Mouse (Mus musculus) lung, embryonic 15.5 days (tissue): ENCODE measurements at regions not wholly inside any gene's neighbourhood (a gene's known extent, or its start where the extent isn't known, plus 50 kb on each side); places are given as distances from the start of the nearest gene placed in this dataset.

ENCODE experiments used
- ATAC-seq: fragments of 200-750 bp; cut with Nextera tagmentation; 2 replicates; pipeline ENCODE4 v1.8.0; 2017; ENCODE audit warnings: moderate number of reproducible peaks, borderline replicate concordance; ENCODE audit not compliant: low FRiP score, low TSS enrichment; ENCODE audit errors: extremely low read depth
- H3K27ac ChIP-seq: fragments of 300-500 bp; sonication (generic); 2 replicates; pipeline ENCODE4 v1.5.1; 2015; ENCODE audit warnings: moderate library complexity, mild to moderate bottlenecking, inconsistent platforms
- H3K27me3 ChIP-seq: fragments of 300-500 bp; sonication (generic); 2 replicates; pipeline ENCODE4 v1.6.1; 2015; ENCODE audit warnings: inconsistent platforms
- H3K36me3 ChIP-seq: fragments of 300-500 bp; sonication (generic); 2 replicates; pipeline ENCODE4 v1.6.1; 2015; ENCODE audit warnings: inconsistent platforms
- H3K4me1 ChIP-seq: fragments of 300-500 bp; sonication (generic); 2 replicates; pipeline ENCODE4 v1.6.1; 2015; ENCODE audit warnings: inconsistent platforms
- H3K4me2 ChIP-seq: fragments of 300-500 bp; sonication (generic); 2 replicates; pipeline ENCODE4 v1.6.1; 2015; ENCODE audit warnings: inconsistent platforms, mild to moderate bottlenecking, moderate library complexity
- H3K4me3 ChIP-seq: fragments of 300-500 bp; sonication (generic); 2 replicates; pipeline ENCODE4 v1.5.1; 2015; ENCODE audit warnings: mild to moderate bottlenecking, inconsistent platforms
- H3K9ac ChIP-seq: fragments of 300-500 bp; sonication (generic); 2 replicates; pipeline ENCODE4 v1.6.1; 2015; ENCODE audit warnings: inconsistent platforms
- H3K9me3 ChIP-seq: fragments of 300-500 bp; sonication (generic); 2 replicates; pipeline ENCODE4 v1.6.1; 2016; ENCODE audit warnings: inconsistent platforms
- WGBS: fragments of 180-500 bp; shearing (Covaris S2); methylation state at CpG from one replicate; pipeline ENCODE4 v1.1.7; 2015; 5-methylcytosine and 5-hydroxymethylcytosine counted together

DNA sequence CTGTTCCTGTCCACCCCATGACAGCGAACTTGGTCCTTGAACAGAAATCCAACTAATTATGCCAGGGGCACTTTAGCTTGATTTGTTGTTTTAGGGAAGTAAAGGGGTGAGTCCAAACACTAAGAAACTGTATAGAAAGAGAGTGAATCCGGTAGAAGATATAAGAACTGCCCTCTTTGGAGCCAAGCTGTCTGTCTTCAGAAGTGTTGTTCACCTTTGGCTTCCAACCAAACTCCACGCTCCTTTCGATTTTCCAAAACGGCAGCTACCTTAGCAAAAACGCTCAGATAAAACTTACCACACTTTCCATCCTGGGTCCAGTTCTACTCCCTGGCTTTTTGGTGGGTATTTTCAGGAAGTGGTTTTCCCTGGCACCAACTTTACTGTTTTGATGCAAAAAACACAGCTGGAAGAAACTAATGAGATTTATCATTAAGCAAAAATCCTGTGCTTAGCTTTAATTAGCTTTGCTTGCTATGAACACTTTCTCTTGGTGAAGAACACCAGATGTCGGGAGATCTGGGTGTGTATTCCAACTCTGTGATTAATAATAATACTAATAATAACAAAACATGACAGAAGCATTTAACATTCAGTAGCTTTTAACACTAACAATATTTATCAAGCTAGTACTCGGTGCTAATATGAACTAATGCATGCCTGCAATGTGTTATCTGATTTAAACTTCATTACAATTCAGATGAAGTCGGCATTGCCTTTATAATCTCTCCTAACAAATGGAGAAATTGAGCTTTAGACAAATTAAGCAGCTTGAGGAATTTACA is 365.3 kb downstream of the Ets1 start:
- H3K9me3 ChIP-seq, result no peaks in the 10 kb centered on the region
- H3K9ac ChIP-seq, result no peak overlapping the region
- H3K4me3 ChIP-seq, result no peak overlapping the region
- H3K4me2 ChIP-seq, result peak overlapping the region; percentile 17; the same call in 1 of the 2 replicates
- H3K27ac ChIP-seq, result no peak overlapping the region
- H3K4me1 ChIP-seq, result peaks cover 11% of the 10 kb centered on the region; the same call in 1 of the 2 replicates
- H3K36me3 ChIP-seq, result no peaks in the 10 kb centered on the region
- no peak for ATAC-seq
- no peaks in the 10 kb centered on the region for H3K27me3 ChIP-seq
- WGBS, result 34% methylated on average over 9 of the region's 9 CpGs

DNA sequence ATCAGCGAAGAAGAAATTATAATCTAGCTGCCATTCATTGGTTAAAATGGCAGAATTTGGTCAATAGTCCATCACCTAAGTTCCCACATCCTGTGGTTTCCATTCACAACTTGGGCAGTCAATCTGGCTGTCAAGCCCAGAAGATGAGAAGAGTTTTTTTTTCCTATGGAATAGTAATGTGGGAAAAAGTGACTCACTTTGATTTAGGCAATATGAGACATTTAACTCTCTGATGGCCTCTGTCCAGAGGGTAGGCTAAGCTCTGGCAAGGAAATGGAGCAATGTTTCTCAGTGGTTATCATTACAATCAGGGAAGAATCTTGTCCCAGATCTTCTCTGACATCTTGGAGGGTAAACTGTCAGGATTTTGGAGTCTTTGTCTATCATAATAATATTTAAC is 367.9 kb downstream of the Ets1 start:
- 76% methylated on average over 1 of the region's 1 CpGs for WGBS
- H3K4me3 ChIP-seq, result no peak overlapping the region
- no peak for ATAC-seq

GRCm38 (mm10) chr9:33004536-33004935 is 368.5 kb downstream of the Ets1 start:
- 86% methylated on average over 3 of the region's 3 CpGs for WGBS
- Histone ChIP-seq H3K27me3 (no peaks in the 10 kb centered on the region), H3K9me3 (no peaks in the 10 kb centered on the region), H3K4me3 (no peak overlapping the region), H3K9ac (no peak overlapping the region), H3K36me3 (no peaks in the 10 kb centered on the region), H3K4me1 (peaks cover 11% of the 10 kb centered on the region; the same call in 1 of the 2 replicates), H3K27ac (no peak overlapping the region), H3K4me2 (no peak overlapping the region)
- no peak for ATAC-seq

More for the DNA sequence above, 367.9 kb downstream of the Ets1 start:
- Histone ChIP-seq H3K27ac (no peak overlapping the region), H3K9ac (no peak overlapping the region), H3K4me2 (no peak overlapping the region), H3K27me3 (no peaks in the 10 kb centered on the region), H3K36me3 (no peaks in the 10 kb centered on the region), H3K4me1 (peaks cover 11% of the 10 kb centered on the region; the same call in 1 of the 2 replicates), H3K9me3 (no peaks in the 10 kb centered on the region)

DNA sequence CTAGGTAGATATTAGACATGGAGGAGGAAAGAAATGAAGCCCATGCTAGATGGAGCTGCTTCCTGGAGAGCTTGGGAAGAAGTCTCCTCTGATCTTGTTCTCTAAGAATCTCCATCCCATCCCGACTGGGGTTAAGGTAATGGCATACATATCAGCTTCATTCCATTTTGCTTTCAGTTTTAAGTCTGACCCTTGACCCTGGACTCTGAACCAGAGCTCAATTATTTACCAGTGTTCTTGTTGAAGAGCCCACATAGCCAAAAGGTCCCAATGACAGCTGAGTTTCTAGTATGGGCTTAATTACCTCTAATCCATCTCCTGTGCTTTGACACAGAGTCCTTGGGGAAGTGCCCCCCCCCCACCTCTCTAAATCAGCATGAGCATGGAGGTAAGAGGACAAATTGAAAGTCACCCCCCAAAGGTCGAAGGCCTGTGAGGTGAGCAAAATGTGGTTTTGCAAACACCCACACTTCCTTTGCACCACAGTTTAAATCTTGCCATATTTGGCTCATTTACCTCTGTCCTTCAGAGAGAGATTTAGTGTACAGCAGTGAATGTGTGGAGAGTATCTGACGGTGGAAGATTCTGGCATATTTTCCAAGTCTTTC is 371.5 kb downstream of the Ets1 start:
- no peaks in the 10 kb centered on the region for H3K27me3 ChIP-seq
- no peak overlapping the region for H3K27ac ChIP-seq
- H3K4me1 ChIP-seq, result no peaks in the 10 kb centered on the region
- no peak overlapping the region for H3K4me2 ChIP-seq
- ATAC-seq, result no peak
- no peaks in the 10 kb centered on the region for H3K9me3 ChIP-seq
- no peak overlapping the region for H3K4me3 ChIP-seq
- H3K9ac ChIP-seq, result no peak overlapping the region
- WGBS, result 56% methylated on average over 3 of the region's 3 CpGs
- H3K36me3 ChIP-seq, result no peaks in the 10 kb centered on the region

DNA sequence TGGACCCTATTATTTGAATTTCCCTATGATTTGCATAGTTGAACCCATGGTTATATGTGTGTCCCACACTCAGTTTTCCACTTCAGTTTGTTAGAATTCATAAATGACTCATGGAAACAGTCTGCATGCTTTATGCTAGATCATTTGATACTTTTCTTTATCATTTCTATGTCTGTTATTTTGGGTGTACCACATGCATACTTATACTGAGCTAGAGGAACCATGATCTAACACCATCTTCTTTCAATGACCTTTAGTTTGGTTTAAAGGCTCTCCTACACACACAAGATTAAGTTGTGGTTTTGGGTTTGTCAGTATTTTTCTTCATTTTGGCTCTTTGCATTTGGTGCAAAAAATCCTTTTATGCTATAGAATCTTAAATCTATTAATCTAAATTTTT is 375.2 kb downstream of the Ets1 start:
- no peak overlapping the region for H3K27ac ChIP-seq
- no peaks in the 10 kb centered on the region for H3K27me3 ChIP-seq
- H3K9ac ChIP-seq, result no peak overlapping the region
- no peak overlapping the region for H3K4me2 ChIP-seq
- H3K9me3 ChIP-seq, result no peaks in the 10 kb centered on the region
- ATAC-seq, result no peak
- H3K36me3 ChIP-seq, result no peaks in the 10 kb centered on the region
- no peaks in the 10 kb centered on the region for H3K4me1 ChIP-seq
- H3K4me3 ChIP-seq, result no peak overlapping the region

- Histone ChIP-seq H3K9ac (no peak overlapping the region), H3K36me3 (no peaks in the 10 kb centered on the region), H3K4me3 (no peak overlapping the region), H3K4me2 (no peak overlapping the region), H3K9me3 (no peaks in the 10 kb centered on the region), H3K27ac (no peak overlapping the region), H3K27me3 (no peaks in the 10 kb centered on the region), H3K4me1 (no peaks in the 10 kb centered on the region)
- no peak for ATAC-seq
- WGBS, result 51% methylated on average over 3 of the region's 3 CpGs
Observed at GRCm38 (mm10) chr9:33035401-33035800, 399.4 kb downstream of the Ets1 start.

DNA sequence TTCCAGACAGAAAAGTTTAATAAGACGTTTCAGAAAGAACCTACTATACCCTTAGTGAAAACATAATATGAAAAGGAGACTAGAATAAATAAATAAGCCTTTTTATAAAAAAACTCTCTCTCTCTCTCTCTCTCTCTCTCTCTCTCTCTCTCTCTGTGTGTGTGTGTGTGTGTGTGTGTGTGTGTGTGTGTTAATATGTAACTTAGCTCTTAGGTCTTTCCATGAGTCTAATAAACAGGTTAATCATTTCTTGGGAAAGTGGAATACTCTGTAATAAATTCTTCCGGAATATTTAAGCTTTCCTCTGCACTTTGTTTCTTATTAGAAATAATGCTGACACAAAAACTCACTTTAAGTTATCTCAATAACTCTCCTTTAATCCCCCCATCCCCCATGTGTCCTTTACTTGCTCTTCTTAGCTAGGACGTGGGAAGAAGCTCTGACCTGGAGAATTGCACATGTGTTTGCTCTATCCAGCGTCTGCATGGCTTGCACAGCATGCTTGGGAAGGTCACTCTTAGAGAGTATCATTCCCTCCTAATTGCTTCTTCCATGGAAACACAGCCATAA is 403.3 kb downstream of the Ets1 start:
- Histone ChIP-seq H3K4me3 (no peak overlapping the region), H3K9ac (no peak overlapping the region), H3K4me1 (no peaks in the 10 kb centered on the region), H3K27ac (no peak overlapping the region), H3K4me2 (no peak overlapping the region), H3K27me3 (no peaks in the 10 kb centered on the region), H3K36me3 (no peaks in the 10 kb centered on the region), H3K9me3 (no peaks in the 10 kb centered on the region)
- WGBS, result 58% methylated on average over 4 of the region's 4 CpGs
- ATAC-seq, result no peak

- no peaks in the 10 kb centered on the region for H3K36me3 ChIP-seq
- WGBS, result 82% methylated on average over 4 of the region's 4 CpGs
- no peak overlapping the region for H3K9ac ChIP-seq
- no peak overlapping the region for H3K4me3 ChIP-seq
- no peaks in the 10 kb centered on the region for H3K27me3 ChIP-seq
- H3K9me3 ChIP-seq, result no peaks in the 10 kb centered on the region
- no peak overlapping the region for H3K27ac ChIP-seq
- no peaks in the 10 kb centered on the region for H3K4me1 ChIP-seq
- no peak for ATAC-seq
- H3K4me2 ChIP-seq, result no peak overlapping the region
Observed at GRCm38 (mm10) chr9:33050789-33051188, 414.8 kb downstream of the Ets1 start.

DNA sequence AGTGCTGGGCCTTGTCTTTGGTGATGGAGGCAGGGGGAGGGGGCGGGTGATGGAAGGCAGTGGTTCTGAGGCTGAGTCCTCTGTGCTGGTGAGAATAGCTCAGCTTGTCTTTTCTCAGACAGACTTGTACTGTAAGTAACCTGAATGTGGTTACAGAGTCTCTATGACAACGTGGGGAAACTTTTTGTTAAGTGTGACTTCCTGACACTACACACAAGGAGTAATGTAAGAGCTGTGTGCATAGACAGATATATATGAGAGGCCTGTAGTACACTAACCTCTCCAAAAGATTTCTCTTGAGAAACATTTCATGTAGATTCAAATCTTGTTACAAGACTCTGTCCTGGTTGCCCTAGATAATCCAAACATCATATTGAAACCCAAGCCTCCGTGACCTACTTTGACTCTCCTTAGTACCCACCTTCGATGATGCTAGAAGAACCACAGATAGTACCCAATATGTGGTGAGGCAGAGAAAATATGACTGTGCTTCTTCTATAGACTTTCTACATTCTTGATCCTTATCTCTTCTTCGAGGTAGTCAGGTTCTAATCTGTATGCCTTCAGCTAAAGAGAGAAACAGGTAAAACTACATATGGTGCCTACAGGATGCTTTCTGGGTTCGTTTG is 424.7 kb downstream of the Ets1 start:
- no peak overlapping the region for H3K27ac ChIP-seq
- no peaks in the 10 kb centered on the region for H3K27me3 ChIP-seq
- 70% methylated on average over 6 of the region's 6 CpGs for WGBS
- no peak overlapping the region for H3K4me2 ChIP-seq
- no peak for ATAC-seq
- no peaks in the 10 kb centered on the region for H3K36me3 ChIP-seq
- no peaks in the 10 kb centered on the region for H3K4me1 ChIP-seq
- H3K9me3 ChIP-seq, result no peaks in the 10 kb centered on the region
- no peak overlapping the region for H3K9ac ChIP-seq
- no peak overlapping the region for H3K4me3 ChIP-seq

DNA sequence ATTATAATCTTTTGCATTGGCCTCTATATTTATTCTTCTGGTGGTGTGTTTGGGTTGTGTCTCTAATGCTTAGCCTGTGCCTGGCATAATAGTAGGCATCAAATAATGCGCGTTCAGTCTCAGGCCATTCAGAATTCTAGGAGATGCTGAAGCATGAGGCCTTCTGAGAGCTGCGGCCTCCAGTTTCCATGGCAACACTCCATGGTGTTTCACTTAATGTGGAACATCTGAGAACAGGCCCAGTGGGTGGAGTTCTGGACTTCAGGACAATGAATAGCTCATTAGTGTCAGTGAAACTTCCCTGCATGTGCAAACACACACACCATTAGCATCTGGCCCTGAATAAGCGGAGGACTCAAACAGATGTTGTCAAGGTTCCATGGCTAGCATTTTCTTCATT is 426.5 kb downstream of the Ets1 start:
- 59% methylated on average over 4 of the region's 4 CpGs for WGBS
- Histone ChIP-seq H3K9ac (no peak overlapping the region), H3K36me3 (no peaks in the 10 kb centered on the region), H3K4me3 (no peak overlapping the region), H3K4me2 (no peak overlapping the region), H3K9me3 (no peaks in the 10 kb centered on the region), H3K27me3 (no peaks in the 10 kb centered on the region), H3K27ac (no peak overlapping the region), H3K4me1 (no peaks in the 10 kb centered on the region)
- ATAC-seq, result no peak

DNA sequence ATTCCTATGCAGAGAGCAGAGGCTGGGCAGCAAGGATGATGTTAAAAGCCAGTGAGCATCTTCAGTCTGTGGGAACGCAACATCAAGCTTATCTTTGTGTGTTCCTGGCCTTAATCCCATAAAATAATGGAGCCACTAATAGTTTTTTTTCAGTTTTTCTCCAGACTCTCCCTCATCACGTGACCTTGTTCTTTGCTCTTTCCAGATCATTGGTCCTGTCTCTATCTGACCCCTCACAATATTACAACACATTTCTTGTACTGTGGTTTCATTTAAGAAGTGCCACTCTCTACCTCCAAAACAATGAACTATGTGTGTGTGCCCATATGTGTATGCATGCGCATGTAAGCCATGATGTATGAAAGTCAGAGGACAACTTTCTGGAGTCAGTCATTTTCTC is 429.3 kb downstream of the Ets1 start:
- Histone ChIP-seq H3K4me3 (no peak overlapping the region), H3K36me3 (no peaks in the 10 kb centered on the region), H3K27ac (no peak overlapping the region), H3K9ac (no peak overlapping the region), H3K4me1 (no peaks in the 10 kb centered on the region), H3K27me3 (no peaks in the 10 kb centered on the region), H3K4me2 (no peak overlapping the region), H3K9me3 (no peaks in the 10 kb centered on the region)
- ATAC-seq, result no peak
- WGBS, result 84% methylated on average over 3 of the region's 3 CpGs

- no peaks in the 10 kb centered on the region for H3K4me1 ChIP-seq
- no peaks in the 10 kb centered on the region for H3K36me3 ChIP-seq
- no peaks in the 10 kb centered on the region for H3K27me3 ChIP-seq
- H3K9ac ChIP-seq, result no peak overlapping the region
- ATAC-seq, result no peak
- H3K27ac ChIP-seq, result no peak overlapping the region
- H3K4me3 ChIP-seq, result no peak overlapping the region
- 84% methylated on average over 1 of the region's 1 CpGs for WGBS
- H3K4me2 ChIP-seq, result no peak overlapping the region
- no peaks in the 10 kb centered on the region for H3K9me3 ChIP-seq
Observed at GRCm38 (mm10) chr9:33067521-33067920, 431.5 kb downstream of the Ets1 start.
